Mouse (Mus musculus) heart, postnatal 0 days (tissue): ENCODE measurements around the gene Ell. TPM values are rescaled to one million over a fixed set of nuclear protein-coding genes. Genes with fewer than 3 reads are reported as not detected.

Source experiments
- ATAC-seq: fragments of 200-750 bp; cut with Nextera tagmentation; 2 replicates; pipeline ENCODE4 v1.8.0; 2017; ENCODE audit warnings: low read depth, moderate number of reproducible peaks, moderate library complexity; ENCODE audit not compliant: insufficient read depth
- DNase-seq: peaks from one replicate; pipeline ENCODE4 v3.0.0-alpha.2; 2016; ENCODE audit warnings: low spot score
- H3K27ac ChIP-seq: fragments of 300-500 bp; sonication (generic); 2 replicates; pipeline ENCODE4 v1.5.1; 2014; ENCODE audit warnings: low read depth, mild to moderate bottlenecking
- H3K27me3 ChIP-seq: fragments of 300-500 bp; sonication (generic); 2 replicates; pipeline ENCODE4 v1.6.1; 2014; ENCODE audit warnings: low read length, mixed read lengths; ENCODE audit not compliant: control insufficient read depth, insufficient read depth
- H3K36me3 ChIP-seq: fragments of 300-500 bp; sonication (generic); replicated peaks from 2 replicates; pipeline ENCODE4 v1.6.1; 2014; ENCODE audit warnings: low read length, mixed read lengths; ENCODE audit not compliant: control insufficient read depth, insufficient read depth
- H3K4me1 ChIP-seq: fragments of 300-500 bp; sonication (generic); 2 replicates; pipeline ENCODE4 v1.6.1; 2014; ENCODE audit warnings: antibody characterized with exemption; ENCODE audit not compliant: control insufficient read depth, insufficient read depth
- H3K4me2 ChIP-seq: fragments of 300-500 bp; sonication (generic); 2 replicates; pipeline ENCODE4 v1.6.1; 2014; ENCODE audit warnings: low read depth, mild to moderate bottlenecking, low read length, moderate library complexity
- H3K4me3 ChIP-seq: fragments of 300-500 bp; sonication (generic); 2 replicates; pipeline ENCODE4 v1.5.1; 2014; ENCODE audit warnings: low read depth, low read length
- H3K9ac ChIP-seq: fragments of 300-500 bp; sonication (generic); replicated peaks from 2 replicates; pipeline ENCODE4 v1.6.1; 2014; ENCODE audit warnings: low read depth, low read length, mixed read lengths
- H3K9me3 ChIP-seq: fragments of 300-500 bp; sonication (generic); replicated peaks from 2 replicates; pipeline ENCODE4 v1.6.1; 2016; ENCODE audit warnings: low read length; ENCODE audit not compliant: control insufficient read depth
- CTCF ChIP-seq: IDR thresholded peaks from 2 replicates; pipeline ENCODE4 v1.5.1; 2016; ENCODE audit warnings: antibody characterized with exemption, control low read depth, low read depth
- EP300 ChIP-seq: IDR thresholded peaks from 2 replicates; pipeline ENCODE4 v1.6.1; 2016; ENCODE audit warnings: antibody characterized with exemption, low read depth
- WGBS: fragments of 180-500 bp; shearing (Covaris S2); extraction: QIAGEN DNeasy Blood & Tissue Kit; methylation state at CpG from one replicate; pipeline ENCODE4 v1.1.7; 2014; 5-methylcytosine and 5-hydroxymethylcytosine counted together
- polyA plus RNA-seq: library from polyadenylated mRNA; unstranded; fragments of >200 nt; fragmentation: Nextera tagmentation; extraction: Ambion mirVana; gene quantifications from 2 replicates; pipeline ENCODE4 v1.2.1, GENCODE M21; 2015
- total RNA-seq: library from RNA; depleted of rRNA; stranded (reverse); fragments of >200 nt; gene quantifications from 2 replicates; pipeline ENCODE4 v1.2.3, GENCODE M21; 2014; ENCODE audit warnings: low replicate concordance

Gene Ell
- total and polyA plus RNA-seq, 2 experiments from 2014 or later, result 7.3 to 9.1 TPM

DNA sequence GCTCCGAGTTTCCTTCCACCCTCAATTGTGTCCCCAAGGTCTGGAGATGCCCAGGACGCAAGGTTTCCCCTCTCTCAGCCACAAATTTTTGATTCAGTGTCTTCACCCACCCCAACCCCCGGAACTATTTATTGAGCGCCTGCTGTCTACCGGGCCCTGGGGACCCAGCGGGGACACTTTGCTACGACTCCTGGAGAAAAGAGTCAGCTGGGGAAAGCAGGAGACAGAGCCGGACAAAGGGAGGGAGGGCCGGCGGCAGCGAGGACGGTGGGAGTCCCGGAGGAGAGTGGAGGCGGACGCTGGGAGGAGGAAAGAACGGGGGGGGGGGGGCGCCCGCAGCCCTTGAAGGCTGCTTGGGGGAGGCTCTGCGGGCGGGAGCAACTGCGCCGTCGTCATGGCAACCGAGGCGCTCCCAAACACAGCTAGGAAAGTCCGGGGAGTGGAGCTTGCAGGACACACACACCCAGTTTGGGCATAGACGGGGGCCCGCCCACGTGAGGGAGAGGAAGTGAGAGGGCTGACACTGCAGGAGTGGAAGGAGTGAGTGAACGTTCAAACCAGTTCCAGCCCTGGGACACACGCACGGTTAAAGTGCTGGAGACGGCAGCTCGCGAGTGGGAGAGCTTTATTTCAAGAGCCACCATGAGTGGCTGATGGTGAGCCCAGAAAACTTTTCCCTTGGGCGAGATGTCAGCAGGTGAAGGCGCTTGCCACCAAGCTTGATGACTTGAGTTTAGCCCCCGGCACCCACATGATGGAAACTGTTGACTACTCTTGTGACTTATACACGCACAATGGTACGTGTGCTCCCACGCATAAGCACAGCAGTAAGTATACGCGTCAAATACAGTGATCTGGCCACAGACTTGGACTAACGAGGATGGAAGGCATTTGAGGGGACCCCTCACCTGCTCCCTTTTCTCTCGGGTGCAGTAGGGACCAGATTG, 70.9 kb downstream of the Ell start:
- Histone ChIP-seq H3K4me3 (peak overlapping the region; percentile 56), H3K36me3 (no peaks in the 10 kb centered on the region), H3K27me3 (no peaks in the 10 kb centered on the region), H3K27ac (peak overlapping the region; percentile 92), H3K9me3 (no peaks in the 10 kb centered on the region), H3K4me2 (peak overlapping the region; percentile 96), H3K9ac (peak overlapping the region; percentile 52), H3K4me1 (peaks cover 11% of the 10 kb centered on the region; the same call in 1 of the 2 replicates)
- DNase-seq (peak; percentile 92), ATAC-seq (peak; percentile 66)
- TF ChIP-seq EP300 (no peak; the same call in 1 of the 2 replicates), CTCF (no peak)
- under 1% methylated on average over 42 of the region's 45 CpGs for WGBS

DNA sequence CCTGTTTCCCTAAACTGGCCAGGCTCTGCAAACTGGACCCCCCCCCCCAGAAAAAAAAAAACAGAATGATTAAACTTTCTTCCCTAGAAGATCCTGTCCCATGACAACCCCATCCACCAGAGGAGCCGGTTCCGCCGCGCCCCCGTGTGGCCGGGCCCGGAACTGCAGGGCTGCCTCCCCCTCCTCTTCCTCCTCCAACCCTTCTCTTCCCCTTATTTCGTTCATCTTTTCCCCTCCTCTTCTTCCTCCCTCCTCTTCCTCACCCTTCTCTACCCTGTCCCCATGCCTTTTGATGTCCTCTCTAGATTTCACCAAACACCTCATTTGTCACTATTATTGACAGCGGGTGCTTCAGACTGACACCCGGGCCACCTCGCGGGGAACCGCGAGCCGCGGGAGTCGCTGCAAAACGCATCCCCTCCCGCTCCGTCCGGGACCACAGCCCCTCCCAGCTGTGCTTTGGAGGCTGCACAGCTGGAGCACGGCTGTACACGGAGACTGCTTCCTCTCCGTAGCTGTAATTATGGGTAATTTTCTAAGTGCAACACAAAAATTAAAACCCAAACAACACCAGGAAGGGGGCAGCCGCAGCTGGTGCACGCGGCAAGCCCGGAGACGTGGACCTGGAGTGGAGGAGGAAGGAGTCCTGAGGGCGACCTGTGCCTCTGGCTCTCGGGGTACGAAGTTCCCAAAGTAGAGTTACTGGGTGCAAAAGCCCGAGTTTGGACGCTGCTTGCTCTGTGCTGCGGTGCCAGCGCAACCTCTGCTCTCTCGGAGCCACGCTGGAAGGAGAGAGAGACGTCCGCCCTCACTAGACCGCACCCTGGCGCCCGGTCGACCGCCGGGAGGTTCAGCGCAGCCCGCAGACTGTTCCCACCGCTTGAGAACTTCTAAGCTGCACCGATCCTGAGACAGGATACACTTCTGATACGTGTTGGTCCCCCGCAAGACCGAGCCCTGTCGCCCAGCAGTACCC, 71.8 kb downstream of the Ell start:
- Histone ChIP-seq H3K4me2 (peak overlapping the region; percentile 96), H3K4me1 (peaks cover 11% of the 10 kb centered on the region; the same call in 1 of the 2 replicates), H3K9me3 (no peaks in the 10 kb centered on the region), H3K36me3 (no peaks in the 10 kb centered on the region), H3K9ac (peak overlapping the region; percentile 68), H3K27me3 (no peaks in the 10 kb centered on the region), H3K27ac (peak overlapping the region; percentile 92), H3K4me3 (peak overlapping the region; percentile 56)
- WGBS, result under 1% methylated on average over 54 of the region's 54 CpGs
- TF ChIP-seq EP300 (no peak), CTCF (peak; percentile 87)
- DNase-seq (peak; percentile 75), ATAC-seq (no peak)

DNA sequence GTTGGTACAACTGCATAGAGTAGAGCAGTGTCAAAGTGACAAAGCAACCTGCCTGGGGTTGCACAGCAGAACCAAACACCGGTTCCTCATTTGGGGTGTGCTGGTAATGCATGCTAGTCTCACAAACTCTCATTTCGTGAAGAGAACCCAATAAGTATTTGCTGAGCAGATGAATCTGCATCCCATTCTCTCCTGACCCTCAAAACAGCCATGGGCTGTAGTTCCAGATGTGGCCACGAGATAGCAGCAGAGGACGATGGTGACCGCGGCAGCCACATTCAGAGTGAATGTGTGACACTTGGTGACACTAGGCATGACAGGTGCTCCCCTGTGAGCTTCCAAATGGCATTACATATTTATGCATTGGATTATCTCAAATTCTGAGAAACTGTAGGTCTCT, 72.6 kb downstream of the Ell start:
- peak; percentile 96 for TF ChIP-seq CTCF
- no peak for TF ChIP-seq EP300
- Histone ChIP-seq H3K36me3 (no peaks in the 10 kb centered on the region), H3K27ac (peak overlapping the region; percentile 74), H3K9me3 (no peaks in the 10 kb centered on the region), H3K9ac (peak overlapping the region; percentile 68), H3K4me3 (peak overlapping the region; percentile 56), H3K27me3 (no peaks in the 10 kb centered on the region), H3K4me2 (peak overlapping the region; percentile 96), H3K4me1 (peaks cover 10% of the 10 kb centered on the region; the same call in 1 of the 2 replicates)
- peak; percentile 84 for DNase-seq
- no peak for ATAC-seq
- under 1% methylated on average over 6 of the region's 6 CpGs for WGBS

DNA sequence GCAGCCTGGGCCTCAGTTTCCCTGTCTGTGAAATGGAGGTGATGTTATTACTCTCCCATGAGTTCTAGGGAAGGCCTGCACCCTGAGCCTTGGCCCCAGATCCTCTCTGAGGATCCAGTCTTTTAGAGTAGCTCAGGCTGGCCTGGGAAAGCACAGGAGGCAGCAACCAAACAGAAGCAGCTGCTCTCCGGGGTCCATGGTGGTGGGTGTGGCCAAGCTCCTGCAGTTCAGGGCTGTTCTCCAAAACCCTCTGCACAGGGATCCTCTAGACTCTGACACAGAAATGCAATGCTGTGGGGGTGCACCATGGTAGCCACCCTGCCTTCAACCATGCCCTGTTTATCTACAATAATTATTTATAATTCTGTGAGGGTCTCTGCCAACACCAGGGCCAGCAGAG, 74.5 kb downstream of the Ell start:
- Histone ChIP-seq H3K27ac (no peak overlapping the region), H3K4me1 (peaks cover 4% of the 10 kb centered on the region; the same call in 1 of the 2 replicates), H3K36me3 (no peaks in the 10 kb centered on the region), H3K27me3 (no peaks in the 10 kb centered on the region), H3K9me3 (no peaks in the 10 kb centered on the region), H3K9ac (no peak overlapping the region), H3K4me3 (no peak overlapping the region), H3K4me2 (no peak overlapping the region)
- DNase-seq (no peak), ATAC-seq (no peak)
- WGBS, result 21% methylated on average over 1 of the region's 1 CpGs
- TF ChIP-seq EP300, result no peak

DNA sequence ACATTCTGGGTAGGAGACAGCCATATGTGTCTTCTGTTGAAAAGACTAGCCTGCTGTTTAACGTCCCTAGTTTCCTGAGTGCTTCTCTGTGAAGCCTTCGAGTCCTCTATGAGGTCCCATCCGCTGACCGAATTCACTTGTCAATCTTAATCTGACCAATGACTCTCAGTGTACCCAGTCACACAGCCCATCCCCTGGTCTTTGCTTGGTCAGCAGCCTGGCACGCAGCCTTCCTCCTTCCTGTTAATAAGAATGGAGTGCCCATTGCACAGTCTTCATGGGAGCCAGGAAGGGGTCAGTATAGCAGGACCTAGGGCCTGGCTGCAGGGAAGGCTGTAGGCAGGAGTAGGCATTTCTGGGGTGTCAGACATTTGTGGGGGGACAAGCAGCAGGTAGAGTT, 75.2 kb downstream of the Ell start:
- DNase-seq (no peak), ATAC-seq (no peak)
- no peak overlapping the region for H3K4me2 ChIP-seq
- no peak overlapping the region for H3K4me3 ChIP-seq
- H3K9ac ChIP-seq, result no peak overlapping the region
- no peaks in the 10 kb centered on the region for H3K4me1 ChIP-seq
- no peak for TF ChIP-seq CTCF
- TF ChIP-seq EP300, result no peak
- H3K27me3 ChIP-seq, result no peaks in the 10 kb centered on the region
- no peak overlapping the region for H3K27ac ChIP-seq
- H3K36me3 ChIP-seq, result no peaks in the 10 kb centered on the region
- WGBS, result 68% methylated on average over 5 of the region's 5 CpGs
- no peaks in the 10 kb centered on the region for H3K9me3 ChIP-seq
